Mouse (Mus musculus) inflammation-experienced regulatory T-cells, adult 6 months (primary cell): ENCODE measurements around the gene Nfib. TPM values are rescaled to one million over a fixed set of nuclear protein-coding genes. Genes with fewer than 3 reads are reported as not detected.

ENCODE experiments used
- ATAC-seq: one replicate; pipeline ENCODE4 v1.8.0; 2017
- polyA plus RNA-seq, 3 experiments: library from polyadenylated mRNA; unstranded; fragments of 100-300 nt; shearing (Covaris generic); gene quantifications; one replicate each; pipeline ENCODE4 v1.2.1; 2017

Nfib gene
- polyA plus RNA-seq, 3 experiments from 2014 or later: 0.04 to 0.11 TPM; not detected in 1

GRCm38 (mm10) chr4:82464051-82464632 is 241.4 kb downstream of the Nfib start:
- ATAC-seq: no peak

DNA sequence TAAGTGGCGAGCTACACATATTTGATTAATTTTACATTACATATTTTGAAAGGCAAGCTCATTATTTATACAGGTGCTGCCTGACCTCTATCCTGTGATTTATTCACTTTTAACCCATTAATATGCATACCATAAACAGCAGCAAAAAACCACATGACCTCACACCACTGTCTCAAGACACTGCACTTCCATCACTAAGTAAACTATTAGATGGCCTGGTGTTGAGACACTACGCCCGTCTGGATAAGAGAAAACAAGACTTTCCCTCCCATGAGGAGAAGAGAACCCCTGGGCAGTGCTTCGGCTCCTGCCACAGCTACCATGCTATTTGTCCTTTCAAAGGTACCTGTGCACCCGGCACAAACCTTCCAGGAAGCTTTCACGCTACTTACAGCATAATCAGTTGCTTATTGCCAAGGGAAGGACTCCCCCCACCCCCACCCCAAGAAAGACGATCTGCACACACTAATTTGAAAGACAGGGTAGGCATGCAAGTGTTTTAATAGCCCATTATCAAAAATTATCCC is 242.3 kb downstream of the Nfib start:
- no peak for ATAC-seq

- no peak for ATAC-seq
These were observed 243.9 kb downstream of the Nfib start for GRCm38 (mm10) chr4:82461676-82462075.

DNA sequence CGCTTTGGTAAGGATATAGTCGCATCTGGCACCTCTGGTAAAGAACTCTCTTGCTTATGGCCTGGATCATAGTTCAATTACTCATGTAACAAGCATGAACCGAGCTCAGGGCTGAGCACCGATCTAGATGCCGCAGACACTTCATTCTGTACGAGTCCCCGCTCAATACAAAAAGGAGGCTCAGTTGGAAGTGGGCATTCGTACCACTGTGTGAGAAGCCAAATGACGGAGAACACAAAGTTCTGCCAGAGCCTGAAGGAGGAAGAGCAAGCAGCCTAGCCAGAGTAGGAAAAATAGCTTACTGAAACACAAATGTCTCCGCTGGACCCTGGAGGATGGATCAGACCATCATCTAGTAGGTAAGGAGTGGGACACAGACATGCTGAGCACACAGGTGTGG is 246.7 kb downstream of the Nfib start:
- ATAC-seq: no peak

DNA sequence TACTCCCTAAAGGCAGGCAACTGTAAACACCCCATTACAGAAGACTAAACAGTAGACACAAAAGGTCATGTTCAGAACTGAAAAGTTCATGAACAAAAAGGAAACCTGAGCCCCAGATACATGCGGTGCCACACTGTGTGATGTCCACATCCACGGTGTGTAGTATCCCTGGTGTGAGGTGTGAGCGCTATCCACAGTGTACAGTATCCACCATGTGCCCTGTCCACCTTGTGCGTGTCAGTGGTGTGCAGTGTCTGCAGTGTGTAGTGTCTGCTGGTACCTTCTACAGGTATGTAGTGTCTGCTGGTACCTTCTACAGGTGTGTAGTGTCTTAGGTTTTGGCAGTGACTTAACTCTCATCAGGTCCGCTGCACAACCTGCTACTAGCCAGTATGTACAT is 248.6 kb downstream of the Nfib start:
- no peak for ATAC-seq

GRCm38 (mm10) chr4:82456323-82456713 is 249.2 kb downstream of the Nfib start:
- no peak for ATAC-seq

- no peak for ATAC-seq
These were observed 249.8 kb downstream of the Nfib start for GRCm38 (mm10) chr4:82455617-82456322.

GRCm38 (mm10) chr4:82454989-82455388 is 250.6 kb downstream of the Nfib start:
- no peak for ATAC-seq

- ATAC-seq: no peak
These were observed 252.2 kb downstream of the Nfib start for GRCm38 (mm10) chr4:82453341-82453740.

- no peak for ATAC-seq
These were observed 252.6 kb downstream of the Nfib start for GRCm38 (mm10) chr4:82452905-82453304.

GRCm38 (mm10) chr4:82447061-82447671 is 258.4 kb downstream of the Nfib start:
- ATAC-seq: no peak

GRCm38 (mm10) chr4:82444078-82444477 is 261.5 kb downstream of the Nfib start:
- no peak for ATAC-seq

GRCm38 (mm10) chr4:82443441-82443840 is 262.1 kb downstream of the Nfib start:
- no peak for ATAC-seq

DNA sequence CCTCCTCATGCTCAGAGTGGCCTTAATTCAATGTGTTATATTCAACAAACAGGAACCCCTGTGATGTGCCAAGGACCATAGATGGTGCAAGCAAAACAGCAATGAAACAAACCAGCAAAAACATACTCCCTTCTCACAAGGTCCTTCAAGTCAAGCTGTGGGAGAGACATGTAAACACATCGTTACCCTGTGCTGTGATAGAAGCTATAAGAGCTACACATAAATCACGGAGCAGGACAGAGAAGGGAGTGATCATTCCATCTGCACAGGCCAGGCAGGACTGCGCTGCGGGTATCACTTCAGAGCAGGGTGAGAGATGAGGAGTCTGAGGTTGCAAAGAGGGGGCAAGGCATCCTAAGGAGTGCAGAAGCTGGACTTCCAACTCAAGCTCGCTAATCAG is 262.5 kb downstream of the Nfib start:
- ATAC-seq: no peak

DNA sequence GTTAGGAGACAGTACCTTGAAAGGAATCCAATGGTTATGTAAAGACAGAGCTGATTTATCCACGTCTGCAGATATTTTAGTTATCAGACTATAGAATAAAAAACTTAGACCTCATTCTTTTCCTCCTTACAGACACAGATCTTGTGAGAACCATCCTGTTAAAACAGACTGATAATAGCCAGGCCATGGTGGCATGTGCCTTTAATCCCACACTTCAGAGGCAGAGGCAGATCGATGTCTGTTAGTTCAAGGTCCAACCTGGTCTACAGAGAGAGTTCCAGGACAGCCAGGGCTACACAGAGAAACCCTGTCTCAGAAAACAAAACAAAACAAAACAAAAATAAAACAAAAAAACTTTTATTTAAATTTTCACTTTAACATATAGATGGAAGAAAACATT is 264.9 kb downstream of the Nfib start:
- ATAC-seq: no peak

DNA sequence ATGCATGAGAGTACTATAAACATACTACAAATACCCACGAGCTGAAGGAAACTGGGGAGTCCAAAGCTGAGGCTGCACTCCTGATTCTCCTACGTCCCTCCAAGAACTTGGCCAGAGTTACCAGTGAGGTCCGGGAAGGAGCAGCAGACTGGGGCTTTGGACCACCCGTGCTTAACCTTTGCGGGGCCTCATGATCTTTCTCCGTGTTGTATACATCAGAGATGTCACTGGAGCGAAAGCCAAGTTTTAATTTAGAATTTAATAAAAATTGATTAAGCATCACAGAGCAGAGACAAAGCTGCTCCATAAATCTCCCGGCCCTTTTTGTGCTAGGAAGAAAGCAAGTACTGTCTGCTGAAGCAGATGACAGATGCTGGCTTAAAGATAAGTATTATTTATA is 265.7 kb downstream of the Nfib start:
- no peak for ATAC-seq

GRCm38 (mm10) chr4:82438631-82439030 is 266.9 kb downstream of the Nfib start:
- ATAC-seq: no peak

GRCm38 (mm10) chr4:82437533-82438318 is 267.8 kb downstream of the Nfib start:
- ATAC-seq: no peak

DNA sequence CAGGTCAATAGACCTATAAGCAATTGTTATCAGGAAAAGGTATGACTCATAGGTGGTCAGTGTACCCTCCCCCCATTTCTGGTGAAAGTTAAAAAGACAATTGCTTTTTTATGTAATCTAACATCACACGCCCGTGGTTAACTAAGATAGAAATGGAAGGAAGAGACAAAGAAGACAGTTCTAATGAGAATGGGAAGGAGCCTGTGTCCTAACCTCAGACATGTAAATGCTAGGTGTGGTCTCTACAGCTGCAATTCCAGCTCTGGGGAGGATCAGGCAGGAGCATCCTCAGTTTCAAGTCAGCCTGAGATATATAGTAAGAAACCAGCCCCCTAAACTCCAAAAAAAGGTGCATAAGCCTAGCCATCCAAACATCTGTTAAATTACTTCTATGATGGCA is 268.9 kb downstream of the Nfib start:
- ATAC-seq: no peak

DNA sequence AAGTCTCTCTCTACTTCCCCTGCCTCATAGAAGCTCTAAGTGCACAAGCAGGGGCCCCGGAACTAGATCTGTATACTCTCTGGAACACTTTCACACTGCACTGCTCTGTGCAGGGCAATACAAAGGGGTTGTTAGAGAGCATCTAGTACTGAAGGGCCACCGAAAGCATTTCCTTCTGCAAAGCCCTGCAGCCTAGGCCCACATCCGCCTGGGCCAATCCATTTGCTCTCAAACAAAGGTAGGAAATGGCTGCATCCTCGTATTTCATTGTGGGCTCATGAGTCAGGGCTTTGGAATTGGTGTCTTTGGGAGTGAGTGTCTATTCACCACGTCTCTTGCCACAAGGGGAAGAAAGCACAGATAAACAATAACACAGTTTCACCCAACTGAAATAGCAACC is 269.8 kb downstream of the Nfib start:
- no peak for ATAC-seq

- ATAC-seq: no peak
These were observed 271.4 kb downstream of the Nfib start for GRCm38 (mm10) chr4:82433926-82434705.

- no peak for ATAC-seq
These were observed 273.7 kb downstream of the Nfib start for GRCm38 (mm10) chr4:82431831-82432230.
